Mouse (Mus musculus): ENCODE measurements around the gene A630076J17Rik.
A peak's percentile ranks its signal among the peaks of the same experiment; 100 is the strongest.

A630076J17Rik gene

DNA sequence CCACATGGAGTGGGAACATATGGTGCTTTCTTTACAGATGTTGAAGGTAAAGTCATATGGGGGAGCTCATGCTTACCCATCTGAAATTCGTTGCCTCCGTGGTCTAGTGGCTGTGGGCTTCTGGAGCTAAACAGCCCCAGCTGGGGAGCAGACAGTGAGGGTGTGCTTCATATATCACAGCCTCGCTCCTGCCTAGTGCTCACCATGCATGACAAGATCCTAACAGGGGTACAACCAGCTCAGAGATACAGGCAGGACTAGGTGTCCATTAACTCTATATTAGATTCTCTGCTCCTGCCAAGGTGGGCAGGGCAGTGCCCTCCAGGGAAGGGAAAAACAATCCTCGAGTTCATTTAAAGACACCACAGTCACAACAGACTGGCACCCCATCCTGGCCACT is 788 bp downstream of the A630076J17Rik start:
- no peak for DNase-seq

DNA sequence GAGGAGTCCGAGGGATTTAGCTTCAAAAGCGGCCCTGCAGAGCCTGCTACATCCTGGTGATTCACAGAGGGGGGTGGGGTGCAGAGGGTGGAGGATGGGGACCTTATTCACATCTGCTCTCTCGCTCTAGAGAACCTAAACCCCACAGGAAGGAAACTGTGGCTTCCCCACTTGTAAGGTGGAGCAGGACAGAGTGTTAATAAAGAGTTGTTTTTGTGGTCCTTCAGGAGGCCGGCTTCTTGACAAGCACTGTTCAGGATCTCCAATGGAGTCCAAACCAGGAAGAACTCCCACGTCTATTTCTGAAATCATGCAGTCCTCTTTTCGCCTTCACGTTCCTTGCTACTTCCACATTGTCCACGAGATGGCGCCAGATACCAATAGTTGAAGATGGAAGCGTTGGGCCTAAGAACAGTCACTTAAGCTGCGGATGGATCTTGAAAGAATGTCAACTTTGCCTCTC is 3.0 kb downstream of the A630076J17Rik start:
- peak; percentile 84 for DNase-seq

DNA sequence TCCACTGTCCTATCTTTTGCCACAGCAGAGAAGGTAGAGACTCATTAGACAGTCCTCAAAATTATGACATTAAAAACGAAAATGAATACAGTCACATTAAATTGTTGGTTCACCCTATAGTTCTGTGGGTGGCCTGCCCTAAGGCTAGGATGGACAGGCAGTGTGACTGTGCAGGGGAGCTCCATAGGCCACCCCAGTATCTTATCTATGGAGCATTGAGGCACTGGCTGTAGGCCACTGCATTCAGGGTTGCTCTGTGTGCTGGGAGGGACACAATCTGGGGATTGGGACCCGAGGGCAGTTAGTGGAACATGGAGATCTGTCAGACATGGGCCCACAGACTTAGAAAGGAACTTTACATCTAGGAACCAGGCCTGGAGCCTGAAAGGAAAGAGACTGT is 3.5 kb downstream of the A630076J17Rik start:
- DNase-seq = no peak

DNA sequence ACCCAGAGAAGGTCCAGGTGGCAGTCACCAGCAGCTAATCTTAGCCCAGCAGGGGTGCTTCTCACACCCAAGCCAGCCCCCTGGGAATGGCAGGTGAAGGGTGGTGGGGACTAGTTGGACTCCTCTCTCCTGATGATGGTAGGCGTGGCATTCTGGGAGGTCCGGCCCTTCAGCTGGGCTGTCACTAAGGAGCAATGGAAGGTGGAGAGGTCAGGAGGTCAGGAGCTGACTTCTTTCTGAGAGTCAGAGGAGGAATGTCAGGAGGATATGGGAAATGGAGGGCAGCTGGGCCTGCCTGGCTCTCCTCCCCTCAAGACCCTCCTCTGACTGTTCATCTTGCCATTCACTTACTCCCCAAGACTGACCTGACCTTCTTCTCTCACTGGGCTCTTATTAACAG is 7.6 kb downstream of the A630076J17Rik start:
- DNase-seq = no peak

DNA sequence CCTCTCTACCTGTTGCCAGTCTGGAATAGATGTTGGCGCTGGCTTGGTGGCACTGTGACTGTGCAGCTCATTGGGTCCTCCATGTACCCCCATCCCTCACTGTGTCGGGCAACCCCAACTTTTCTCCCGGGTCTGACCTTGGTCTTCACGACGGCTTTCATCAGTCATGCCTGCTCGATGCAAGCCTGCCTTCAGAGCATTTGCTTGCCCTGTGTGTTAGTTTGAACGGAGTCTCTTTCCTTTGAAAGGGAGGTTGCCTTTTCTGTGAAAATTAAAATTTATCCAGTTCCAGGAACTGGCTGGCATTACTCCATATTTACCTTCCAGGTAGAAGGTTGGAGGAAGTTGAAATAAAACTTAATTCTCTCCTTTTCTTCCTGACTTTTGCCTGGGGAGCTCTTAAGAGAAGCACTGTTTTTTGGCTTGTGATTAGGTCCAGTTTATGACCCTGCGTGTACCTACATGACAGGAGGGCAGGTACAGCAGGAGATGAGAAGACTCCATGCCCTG is 8.1 kb downstream of the A630076J17Rik start:
- DNase-seq = no peak

DNA sequence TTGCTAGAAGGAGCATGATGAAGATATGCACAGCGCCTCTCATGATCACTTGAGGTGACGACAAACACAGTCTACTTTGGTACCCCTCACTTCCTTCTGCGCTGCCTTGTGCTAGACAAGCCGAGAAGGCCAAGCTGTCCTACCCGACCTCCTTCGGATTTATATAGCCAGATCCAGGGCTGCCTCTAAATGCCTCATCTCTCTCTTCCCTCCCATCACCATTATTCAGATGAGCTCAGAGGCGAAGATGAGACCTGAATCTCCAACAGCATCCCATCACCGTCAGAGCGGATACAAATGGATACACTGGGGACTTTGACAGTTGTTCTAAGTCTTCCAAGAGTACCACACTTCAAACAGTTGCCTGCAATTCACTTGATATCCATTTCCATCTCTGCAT is 9.2 kb downstream of the A630076J17Rik start, which contains the start of gene Prok1:
Gene Prok1 (minus strand): TSS at position 101 of the 400 bp plus-strand sequence.
- DNase-seq = no peak

DNA sequence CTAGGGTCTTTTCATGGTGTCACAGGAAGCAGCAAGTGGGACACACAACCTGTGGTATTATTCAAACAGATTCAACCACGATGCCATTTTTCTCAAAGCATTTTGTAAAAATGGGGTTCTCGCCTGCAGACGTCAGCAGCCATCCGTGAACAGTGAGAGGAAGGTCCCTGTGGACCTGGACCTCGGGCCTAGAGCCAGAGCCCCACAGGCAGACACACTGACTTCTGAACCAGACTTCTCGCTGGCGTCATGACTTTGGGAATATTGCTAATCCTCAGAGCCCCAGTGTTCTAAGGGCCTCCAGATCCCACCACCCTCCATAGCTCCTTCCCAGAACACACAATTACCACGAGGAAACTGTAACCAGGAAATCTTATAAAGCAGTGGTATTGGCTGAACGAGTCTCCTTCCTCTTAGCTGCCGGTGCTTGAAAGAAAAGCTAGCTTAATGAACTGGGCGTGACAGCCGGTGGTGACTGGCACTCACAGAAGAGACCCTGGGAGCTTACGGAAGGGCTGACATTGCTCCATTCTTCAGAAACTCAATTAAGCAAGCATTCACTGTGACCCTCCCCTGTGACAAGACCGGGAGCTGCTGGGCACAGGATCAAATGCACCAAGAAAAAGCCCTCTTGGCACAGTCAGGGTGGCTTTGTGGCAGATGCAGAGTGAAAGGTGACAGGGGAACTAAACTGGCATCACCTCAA is 11.1 kb downstream of the A630076J17Rik start:
- DNase-seq = no peak

DNA sequence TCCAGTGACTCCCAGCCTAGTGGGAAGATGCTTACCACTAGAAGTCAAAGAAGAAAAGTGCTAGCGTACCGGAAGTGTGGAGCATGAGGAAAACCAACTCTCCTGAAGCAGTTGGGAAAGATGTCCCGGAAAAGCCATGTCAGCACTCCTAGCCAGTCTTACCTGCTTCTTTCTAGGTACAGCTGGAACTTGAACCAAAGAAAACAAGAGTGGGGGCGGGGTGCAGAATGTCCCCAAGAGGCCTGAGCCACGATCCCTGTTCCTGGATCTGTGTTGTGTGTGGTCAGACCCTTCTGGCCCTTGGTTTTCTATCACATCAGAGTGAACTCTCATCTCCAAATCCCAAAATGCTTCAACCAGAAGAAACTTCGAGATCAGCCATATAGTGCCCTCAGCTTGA is 16.5 kb downstream of the A630076J17Rik start:
- DNase-seq = no peak

DNA sequence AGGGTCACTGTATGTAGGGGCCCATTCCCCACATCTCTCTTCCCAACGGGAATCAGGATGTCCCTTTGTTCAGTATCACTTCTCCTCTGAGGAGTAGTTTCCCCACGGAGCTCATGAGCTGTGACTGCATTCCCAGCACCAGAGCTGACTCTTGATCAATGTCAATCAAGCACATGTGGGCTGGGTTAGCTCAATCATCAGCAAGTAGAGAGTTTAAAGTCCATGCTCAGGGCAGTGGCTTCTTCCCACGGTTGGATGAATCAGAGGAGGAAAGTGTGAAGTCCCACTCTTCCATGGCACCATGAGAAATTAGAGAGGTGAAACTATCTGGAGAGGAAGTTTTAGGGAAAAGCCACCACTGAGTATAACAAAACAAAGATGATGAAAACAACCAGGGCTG is 18.6 kb downstream of the A630076J17Rik start:
- DNase-seq = no peak

DNA sequence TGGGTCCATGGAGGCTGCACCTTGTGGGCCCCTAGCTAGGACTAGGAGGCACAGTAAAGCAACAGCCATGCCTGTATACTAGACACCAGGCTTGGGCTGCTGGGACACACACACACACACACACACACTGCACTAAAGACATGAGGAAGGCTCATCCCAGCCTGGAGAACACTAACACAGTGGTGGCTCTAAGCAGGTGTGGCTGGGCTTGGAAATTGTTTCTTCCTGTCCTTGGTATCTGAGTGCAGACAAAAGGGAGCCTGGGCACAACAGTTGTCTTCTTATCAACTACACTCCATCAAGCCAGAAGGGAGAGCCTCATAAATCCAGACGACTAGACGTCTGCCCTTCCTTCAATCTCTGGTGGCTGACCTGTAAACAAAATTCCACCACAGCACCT is 19.9 kb downstream of the A630076J17Rik start:
- no peak for DNase-seq

DNA sequence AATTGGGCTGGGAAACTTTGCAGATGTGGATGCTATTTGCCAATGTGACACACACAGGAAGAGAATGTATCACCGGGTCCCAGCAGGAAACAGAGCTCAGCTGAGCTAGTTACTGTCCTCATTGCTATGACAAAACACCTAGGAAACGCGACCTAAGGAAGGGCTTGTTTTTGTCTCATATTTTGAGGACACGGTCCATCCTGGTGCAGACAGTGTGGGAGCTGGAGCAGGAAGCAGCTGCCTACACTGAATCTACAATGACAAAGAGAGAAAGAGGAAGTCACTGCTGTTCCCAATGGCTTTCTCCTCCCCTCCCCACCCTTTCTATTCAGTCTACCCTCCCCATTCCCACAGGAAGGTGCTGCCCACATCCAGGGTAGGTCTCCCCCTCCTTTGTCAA is 21.6 kb downstream of the A630076J17Rik start:
- DNase-seq = no peak

DNA sequence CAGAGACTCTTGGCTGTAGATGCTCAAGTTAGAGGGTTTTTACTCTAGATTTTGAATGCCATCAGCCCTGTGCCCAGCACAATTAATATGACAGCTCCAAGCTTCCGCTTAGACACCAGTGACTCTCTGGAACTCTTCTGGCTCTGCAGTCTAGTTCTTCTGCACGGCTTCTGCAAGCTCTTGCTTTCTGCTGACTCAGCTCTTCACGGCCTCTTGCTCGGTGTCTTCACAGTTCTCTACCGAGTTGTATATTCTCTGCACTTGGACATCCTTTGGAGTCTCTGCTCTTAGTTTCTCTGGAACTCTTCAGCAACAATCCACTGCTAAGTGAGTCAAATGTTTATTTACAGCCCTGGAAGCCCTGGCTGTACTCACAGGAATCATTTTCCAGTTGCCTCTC is 23.5 kb downstream of the A630076J17Rik start:
- DNase-seq = no peak

DNA sequence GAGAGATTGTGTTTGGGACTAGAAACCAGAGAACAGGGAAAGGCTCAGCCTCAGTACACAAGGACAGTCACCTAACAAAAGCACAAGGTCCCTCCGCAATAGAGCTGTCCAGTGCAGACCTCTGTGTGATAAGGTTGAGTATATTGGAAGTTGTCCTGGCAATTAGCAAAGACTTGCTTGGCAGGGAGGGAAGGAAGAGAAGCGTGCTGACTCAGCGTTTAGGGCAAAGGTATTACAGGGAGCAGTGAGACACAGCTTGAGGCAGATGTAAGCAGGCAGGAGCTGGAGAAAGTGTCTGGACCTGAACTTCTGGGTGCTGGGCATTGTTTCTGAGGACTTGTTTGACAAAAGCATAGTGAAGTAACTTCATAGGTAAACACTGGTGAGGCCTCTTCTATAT is 25.6 kb downstream of the A630076J17Rik start:
- DNase-seq = no peak

DNA sequence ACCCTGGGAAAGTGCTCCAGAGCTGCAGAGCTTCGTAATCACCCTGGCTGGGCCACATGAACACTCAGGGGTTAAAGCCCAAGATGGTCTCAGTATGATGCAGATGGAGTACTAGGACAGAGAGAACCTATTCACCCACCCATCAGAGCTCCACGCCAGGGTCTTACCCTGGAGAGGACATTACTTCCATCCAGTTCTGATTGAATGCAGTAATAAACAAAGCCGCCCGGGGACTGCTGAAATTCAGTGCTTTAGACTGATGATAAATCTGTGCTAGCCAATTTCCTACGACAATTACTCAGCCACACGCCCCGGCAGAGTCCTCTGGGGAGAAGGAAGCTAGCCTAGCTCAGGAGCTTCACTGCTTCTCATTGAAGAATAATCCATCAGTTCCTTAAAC is 26.3 kb downstream of the A630076J17Rik start:
- DNase-seq = peak; percentile 23

DNA sequence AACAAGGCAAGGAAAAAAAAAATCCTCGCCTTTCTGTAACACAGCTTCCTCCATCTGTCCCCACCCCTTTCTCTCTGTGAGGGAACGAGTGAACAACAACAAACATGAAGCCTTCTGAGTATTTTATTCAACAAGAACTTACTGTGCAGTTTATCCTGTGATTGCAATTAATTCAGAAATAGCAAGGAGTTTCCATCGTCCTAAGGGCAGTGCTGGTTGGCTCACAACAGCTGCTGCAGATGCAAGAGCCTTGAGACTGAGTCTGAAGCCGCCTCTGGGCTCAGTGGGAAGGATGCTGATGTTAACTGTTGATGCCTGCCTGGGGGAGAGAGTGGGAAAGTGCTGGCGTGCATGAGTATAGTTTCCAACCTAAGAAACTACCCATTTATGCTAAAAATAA is 27.5 kb downstream of the A630076J17Rik start:
- DNase-seq = no peak

DNA sequence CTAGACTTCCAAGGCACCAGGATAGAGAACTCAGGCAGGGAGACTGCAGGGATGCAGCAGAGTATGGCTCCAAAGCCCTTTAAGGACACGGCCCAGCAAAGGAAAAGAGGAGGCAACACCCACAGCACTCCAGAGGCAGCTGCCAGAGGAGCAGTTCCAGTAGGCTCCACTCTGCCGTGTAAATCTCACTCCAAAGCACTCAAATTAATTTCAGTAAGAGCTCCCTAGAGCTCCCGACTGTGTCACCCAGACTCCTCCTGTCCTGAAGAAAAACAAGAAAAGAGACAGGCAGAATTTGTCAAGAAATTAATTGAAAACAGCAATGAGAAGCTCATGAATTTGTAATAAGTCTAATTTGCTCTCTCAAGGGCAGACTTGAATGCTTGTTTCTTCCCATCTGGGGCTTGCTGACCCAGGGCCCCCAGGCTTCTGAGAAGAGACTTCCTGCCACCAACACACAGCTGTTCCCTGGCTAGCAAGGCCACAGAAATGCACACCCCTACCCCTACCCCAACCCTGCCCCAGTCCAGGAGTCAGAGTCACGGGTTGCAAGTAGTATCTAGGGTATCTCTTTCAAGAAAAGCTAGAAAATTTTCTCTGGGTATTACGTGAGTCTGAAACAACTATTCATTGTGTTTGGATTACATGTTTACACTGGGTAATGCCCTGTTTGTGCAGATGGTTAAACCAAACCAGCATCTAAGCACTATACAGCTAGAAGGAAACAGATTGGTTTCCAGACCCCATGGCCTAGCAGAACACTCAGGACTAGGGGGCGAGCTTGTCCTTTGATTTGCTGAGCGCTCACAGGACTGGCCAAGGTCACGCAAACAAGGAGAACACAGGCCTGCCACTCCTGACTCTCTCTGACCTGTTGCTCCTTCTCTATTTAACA is 30.8 kb downstream of the A630076J17Rik start:
- peak; percentile 41 for DNase-seq

DNA sequence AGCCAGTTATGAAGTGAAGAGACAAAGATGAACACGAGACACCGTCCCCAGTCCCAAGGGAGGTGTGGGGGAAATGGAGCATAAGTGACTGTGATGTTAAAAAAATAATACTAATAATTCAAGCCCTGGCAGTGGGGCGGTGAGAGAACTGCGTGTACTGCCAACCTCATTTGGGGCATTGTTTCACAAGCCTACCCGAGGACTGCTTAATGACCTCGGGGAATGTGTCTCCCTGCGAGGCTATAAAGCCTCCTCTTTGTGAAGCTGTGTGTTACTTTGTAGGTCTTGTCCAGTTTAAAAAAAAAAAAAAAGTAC is 31.4 kb downstream of the A630076J17Rik start:
- DNase-seq = no peak

DNA sequence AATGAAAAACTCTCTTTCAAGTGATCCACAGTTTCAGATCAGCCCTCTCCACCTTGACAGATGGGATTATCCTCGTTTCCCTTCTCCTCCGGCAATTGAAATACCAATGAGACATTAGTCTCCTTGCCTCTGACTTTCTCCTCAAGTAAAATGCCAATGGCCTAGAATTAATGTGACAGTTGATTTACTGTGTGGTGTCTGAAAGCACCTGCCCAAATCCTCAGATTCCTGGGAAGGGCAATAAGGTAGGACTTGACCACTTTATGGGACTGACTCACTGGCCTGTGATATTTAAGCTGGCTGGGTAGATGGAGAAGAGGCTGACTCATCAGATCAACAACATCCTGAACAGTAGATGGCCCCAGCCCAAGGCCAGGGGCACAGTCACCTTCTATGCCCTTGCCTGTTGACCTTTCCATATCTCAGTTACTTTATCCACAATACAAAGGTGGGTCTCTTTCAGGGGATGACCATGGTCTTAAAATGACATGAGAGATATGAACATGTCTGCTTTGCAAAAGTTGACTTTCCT is 36.5 kb downstream of the A630076J17Rik start:
- no peak for DNase-seq

DNA sequence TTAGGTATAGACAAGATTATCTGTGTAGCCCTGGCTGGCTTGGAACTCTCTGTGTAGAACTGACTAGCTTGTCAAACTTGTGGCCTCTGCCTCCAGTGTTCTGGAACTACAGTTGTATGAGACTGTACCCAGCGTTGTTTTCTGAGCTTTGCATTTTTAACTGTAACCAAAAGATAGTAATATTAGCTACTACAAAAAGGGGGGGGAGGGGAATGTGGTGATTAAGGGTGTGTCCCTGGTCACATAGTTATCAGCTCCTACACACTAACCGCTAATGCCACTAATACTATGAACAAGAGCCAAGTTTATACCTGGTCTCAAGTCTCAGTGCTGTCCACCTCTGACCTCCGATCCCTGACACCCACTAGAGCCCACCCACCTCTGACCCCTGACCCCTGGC is 42.0 kb downstream of the A630076J17Rik start:
- no peak for DNase-seq

DNA sequence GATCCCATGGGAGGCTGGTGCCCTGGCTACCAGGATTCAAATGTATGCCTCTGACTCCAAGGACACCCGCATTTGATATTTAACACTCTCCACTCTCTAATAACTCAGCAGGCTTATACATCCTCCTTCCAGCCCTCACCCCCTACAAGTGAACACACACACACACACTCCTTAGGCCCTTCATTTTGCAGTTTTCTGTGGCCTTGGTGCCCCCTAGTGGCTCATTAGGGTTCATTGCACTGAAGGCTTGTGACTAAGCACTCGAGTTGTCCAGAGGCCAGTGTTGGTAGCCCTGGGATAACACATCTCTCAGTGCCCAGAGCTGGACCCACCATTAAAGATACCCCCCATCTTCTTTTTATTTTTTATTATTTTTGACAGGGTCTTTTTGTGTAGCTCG is 43.4 kb downstream of the A630076J17Rik start:
- peak; percentile 78 for DNase-seq

DNA sequence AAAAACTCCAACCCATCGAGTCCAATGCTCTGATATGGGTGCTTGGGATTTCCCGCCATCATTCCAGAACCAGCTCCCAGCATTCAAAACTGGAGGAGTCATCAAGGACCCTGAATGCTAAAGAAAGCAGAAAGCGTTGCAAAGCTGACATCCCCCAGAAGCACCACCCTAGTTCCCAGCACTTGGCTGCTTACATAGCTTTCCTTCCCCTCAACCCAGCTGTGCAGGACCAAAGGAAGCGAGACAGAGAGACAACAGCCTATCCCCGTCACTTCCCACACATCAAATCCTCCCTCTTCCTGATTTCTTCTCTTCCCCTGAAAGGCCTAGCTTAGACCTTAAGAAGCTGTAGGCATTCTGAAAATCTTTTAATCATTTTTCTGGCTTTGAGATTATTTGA is 44.9 kb downstream of the A630076J17Rik start:
- DNase-seq = no peak

DNA sequence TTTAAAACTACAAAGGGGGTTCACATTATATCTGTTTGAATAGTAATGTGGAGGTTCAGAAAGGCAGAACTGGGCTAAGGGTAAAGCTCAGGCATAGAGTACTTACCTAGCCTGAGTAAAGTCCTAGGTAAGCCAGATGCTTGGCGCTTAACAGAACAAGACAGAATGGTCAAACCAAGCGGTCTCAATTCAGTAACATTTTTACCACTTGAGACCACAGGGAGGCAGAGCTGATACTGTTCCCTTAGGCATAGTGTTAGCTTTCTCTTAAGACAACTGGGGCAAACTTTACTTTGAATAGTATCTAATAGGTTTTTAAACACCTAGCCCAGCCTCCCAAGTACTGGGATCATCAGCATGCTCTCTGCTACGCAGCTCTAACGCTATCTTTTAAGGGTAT is 45.6 kb downstream of the A630076J17Rik start:
- DNase-seq = peak; percentile 21

DNA sequence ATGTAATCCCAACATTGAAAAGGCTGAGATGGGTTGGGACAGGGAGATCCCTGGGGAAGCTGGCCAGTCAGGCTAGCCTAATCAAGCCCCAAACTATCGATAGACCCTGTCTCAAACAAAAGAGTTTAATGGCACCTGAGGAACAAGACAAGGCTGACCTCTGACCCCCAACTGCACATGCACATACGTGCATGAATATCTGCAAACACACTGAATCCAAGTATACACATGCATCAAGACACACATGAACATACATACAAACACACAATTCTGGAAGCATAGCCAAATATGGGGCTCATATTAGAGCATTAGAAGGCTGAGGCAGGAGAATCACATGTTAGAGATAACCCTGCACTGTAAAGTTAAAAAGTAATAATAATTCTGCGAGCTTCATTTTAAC is 46.2 kb downstream of the A630076J17Rik start:
- DNase-seq = no peak
